Mouse (Mus musculus) CD8-positive naive resting alpha-beta T cell, adult 57 days (primary cell): ENCODE data around the gene Cog3. TPM values are rescaled to one million over a fixed set of nuclear protein-coding genes. Genes with fewer than 3 reads are reported as not detected.

Experiments
- total RNA-seq: library from RNA; stranded (reverse); gene quantifications from one replicate; pipeline ENCODE4 v1.2.4, GENCODE M21; 2023

Cog3 gene
- total RNA-seq: 31.2 TPM

DNA sequence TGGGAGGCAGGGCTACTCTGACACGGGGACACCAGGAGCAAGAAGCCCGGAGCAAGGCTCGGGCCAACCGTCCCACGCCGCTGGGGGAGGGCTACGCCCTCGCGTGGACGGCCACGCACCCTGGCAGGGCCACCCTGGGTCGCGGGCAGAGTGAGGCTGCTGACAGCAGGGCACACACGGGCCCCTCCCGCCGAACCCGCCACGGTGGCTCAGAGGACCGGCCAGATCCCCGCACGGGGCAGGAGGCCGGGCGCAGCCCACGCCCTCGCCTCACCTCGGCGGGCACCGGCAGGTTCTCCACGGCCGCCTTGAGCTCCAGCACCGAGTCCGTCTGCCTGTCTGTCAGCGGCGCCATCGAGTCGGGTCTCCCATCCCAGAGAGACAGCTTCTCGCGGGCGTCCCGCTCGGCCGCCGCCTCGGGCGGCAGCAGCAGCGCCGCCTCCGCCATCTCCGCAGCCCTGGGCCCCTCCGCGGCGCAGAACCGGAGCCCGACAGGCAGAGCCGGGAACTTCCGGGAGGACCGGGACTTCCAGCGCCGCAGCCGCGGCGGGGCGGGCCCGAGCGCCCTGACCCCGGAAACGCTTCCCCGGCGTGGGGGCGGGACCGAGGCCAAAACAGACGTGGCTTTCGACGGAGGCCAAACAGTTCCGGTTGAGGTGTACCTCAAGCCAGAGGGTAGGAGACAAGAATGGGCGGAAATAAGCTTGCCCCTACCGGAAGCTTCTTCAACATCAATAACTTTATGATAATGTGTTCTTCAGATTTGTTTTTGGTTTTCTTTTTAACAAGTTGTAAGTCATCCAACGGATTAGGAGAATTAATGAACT, at the start of gene Cog3:
Cog3 (minus strand) TSS at position 527 of the 827 bp plus-strand sequence.

DNA sequence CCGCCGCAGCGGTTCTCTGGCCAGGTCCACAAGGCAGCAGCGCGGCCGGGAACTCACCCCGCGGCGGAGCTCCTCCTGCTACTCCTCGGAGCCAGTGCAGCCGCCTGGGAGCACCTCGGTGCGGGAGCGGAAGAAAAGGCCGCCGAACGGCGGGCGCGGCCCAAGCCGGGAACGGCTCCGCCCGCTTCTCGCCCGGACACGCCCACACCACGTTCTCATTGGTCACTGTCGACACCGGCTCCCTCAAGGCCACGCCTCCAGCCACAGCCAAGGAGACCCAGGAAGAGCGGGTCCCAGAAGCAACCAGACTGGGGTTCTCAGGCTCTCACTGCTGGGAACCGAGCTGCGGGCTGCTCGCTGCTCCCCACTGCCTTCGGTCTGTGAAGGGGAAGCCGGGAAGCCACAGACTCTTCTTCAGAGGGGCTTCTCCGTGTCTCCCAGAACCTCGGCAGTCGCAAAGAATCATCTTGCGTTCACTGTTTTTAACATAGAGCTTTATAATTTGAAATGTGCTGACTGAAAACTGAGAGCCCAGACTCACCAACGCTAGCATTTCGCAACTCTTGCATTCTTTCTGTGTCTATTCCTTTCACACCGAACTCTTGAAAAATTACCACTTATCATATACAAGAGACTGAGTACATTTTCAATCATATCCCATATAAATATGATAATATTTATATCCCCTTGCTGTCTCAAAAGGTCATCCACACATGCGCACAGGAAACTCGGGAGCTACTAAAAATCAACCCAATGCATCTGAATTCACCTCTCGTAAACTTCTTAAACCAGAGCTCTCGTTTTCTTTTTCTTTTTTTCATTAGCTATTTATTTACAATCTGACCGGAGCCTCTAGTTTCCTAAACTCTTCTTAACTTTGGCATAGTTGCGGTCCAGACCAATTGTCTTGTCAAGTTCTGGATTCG, 32.8 kb upstream of the Cog3 start, which contains the start of gene Slc25a30:
Slc25a30 (minus strand) TSS at position 170 of the 926 bp plus-strand sequence.

Other genes with a start within 250 kb of the Cog3 start
- not detected for gene Spert, start 161.4 kb downstream of the Cog3 start, total RNA-seq
- not detected for gene Erich6b, start 112.3 kb downstream of the Cog3 start, total RNA-seq
- 60.5 TPM for gene Slc25a30, start 32.5 kb upstream of the Cog3 start, total RNA-seq
- gene Tpt1, start 90.6 kb upstream of the Cog3 start, total RNA-seq: 9,503 TPM
- gene Kctd4, start 200.5 kb upstream of the Cog3 start, total RNA-seq: not detected